Mouse (Mus musculus) frontal cortex, postnatal 36 days (tissue): ENCODE data around the gene Smim22.

ENCODE experiments used
- DNase-seq, 2 experiments: peaks; one replicate each; pipeline ENCODE4 v3.0.0; 2022; ENCODE audit warnings: low spot score in 2 of 2

The Smim22 gene

DNA sequence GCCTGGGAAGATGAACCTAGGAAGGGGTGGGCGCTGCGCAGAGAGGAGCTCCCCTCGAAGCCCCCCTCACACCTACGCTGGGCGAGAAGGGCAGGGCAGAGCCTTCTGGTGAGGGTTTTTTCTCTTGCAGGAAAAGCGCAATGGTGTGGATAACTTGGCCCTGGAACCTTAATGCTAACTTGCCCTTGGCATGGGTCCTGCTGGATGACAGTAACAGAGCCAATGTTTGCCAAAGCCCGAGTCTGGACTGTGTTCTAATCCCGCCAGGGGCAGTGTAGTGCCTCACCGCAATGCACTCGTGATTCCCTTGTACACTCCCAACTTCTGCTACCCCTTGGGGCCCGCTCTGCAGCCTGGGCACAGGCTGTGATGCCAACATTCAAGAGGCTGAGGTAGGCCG is 988 bp downstream of the Smim22 start:
- DNase-seq, result no peak

GRCm38 (mm10) chr16:5010371-5010935 is 3.4 kb downstream of the Smim22 start:
- DNase-seq, result no peak

DNA sequence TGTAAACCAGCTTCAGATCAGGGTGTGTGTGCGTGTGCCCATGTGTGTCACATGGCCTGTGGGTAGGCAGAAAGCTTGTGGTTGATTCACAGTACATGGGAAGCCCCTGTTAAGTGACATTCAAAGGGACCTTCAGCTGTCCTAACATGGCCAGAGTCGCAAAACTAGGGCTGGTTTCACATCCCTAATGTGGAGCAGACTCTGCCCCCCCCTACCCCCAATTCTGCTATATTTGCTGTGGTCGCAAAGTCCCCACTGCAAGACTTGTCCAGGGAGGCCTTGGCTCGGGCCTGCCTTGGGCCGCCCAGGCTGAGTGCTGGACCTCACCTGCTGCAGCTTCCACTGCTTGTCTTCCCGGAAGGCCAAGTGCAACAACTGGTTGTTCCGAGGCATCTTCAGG is 4.2 kb downstream of the Smim22 start:
- no peak for DNase-seq

DNA sequence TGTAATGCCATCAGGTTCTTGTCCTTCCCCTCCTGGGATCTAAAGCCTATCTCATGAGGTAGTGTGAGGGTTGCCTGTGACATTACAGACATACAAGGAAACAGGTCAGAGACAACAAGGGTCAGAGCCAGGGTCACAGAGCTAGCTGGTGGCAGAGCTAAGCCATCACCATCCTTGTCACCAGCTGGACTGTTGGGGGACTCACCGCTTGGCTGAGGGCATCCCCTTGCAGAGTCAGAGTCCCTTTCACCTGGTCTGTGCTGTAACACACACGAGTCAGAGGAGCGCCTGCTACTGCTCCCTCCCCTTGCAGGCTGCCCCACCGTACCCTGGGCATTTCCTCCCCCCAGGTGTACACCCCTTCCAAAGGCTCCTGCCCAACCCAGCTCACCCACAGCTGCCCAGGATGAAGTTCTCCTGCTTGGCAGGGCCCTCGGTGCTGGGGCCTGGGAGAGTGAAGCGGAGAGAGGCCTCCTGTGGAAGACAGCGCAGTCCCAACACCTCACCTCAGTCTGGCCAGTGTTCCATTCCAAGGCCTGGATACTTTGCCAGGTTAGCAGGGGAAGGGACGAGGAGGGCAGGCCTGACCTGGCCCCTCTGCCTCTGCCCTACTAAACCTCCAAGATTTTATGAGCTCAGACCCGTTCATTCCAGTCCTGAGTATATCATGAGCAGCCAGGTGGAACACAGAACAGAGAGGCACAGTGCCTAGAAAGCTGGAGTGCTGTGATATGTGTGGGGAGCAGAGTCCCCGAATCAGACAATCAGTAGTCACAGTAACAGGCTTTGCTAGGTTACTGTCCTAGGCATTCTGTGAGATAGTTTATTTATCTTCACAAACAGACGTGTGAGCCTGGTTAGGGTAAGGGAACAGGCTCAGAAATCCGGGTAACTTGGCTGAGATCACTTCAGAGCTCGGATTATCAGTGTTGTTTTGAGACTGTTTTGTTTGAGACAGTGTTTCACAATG is 5.2 kb downstream of the Smim22 start:
- peak in 1 of 2 experiments; percentile 28 for DNase-seq

DNA sequence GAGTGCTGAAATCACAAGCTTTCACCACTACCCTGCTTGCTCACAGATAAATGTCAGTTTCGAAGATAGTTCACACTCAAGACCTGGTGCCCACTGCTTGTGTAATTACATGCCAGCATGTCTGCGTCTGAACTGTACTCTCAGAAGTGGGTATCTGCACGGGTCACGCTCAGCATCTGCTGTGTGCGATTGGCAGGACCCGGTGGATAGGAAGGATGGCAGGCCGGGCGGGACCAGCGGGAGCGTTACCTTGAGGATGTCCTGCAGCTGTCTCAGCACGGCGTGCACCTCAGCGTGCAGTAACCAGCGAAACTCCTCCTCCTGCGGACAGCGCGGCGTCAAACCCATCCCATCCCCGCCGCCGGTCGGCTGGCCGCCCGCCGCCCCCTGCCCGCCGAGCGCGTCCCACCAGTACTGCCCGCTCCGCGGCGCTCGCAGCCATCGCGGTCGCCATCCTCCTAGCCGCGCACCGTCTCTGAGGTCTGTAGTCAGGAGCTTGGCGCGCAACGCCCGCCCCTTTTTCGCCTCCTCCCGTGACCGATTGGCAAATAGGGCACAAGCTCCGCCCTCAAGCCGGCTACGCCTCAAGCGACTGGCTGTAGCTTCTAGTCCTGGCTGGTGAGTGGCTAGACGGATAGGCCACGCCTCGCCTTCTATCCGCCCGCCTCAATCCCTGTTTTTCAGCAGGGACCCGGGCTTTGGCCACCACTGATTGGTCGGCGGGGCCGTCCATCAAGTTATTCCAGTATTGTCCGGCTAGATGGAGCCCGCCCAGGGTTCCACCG is 6.2 kb downstream of the Smim22 start, which contains the start of gene Rogdi:
Rogdi (minus strand) TSS at position 500 of the 785 bp plus-strand sequence.
- DNase-seq, result peak; percentile 98 to 99

DNA sequence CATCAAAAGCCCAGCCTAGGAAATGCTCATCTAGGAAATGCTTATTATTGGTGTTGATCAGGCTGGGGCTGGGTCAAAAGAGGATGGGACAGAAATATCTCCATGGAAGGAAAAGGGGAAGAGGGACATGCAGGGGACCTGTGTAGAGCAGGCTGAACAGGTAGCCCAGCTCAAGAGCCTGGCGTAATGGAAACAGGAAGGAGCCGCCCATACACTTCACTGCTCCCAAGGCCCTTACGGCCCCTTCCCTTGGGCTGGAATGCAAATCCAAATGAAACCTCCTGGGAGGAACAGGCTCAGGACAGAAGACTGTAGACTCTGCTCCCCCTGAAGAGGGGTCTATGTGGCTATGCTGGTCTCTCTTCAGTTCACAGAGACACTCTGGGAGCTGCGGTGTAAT is 7.5 kb downstream of the Smim22 start:
- DNase-seq, result no peak

DNA sequence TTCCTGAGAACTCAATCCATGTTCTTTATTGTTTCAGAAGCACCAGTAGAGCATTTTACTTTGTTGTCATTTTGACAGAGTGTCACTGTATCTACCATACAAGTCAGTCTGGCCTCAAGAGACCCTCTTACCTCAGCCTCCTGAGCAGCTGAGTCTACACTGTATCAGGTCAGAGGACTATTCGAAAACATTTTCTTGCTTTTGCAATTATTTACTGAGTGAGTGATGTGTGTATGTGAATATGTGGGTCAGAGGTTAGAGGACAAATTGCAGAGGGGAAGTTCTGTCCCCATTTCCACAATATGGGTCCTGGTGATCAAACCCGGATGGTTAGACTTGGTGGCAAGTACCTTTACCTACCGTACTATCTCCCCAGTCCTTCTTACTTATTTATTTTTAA is 16.9 kb downstream of the Smim22 start:
- no peak for DNase-seq

DNA sequence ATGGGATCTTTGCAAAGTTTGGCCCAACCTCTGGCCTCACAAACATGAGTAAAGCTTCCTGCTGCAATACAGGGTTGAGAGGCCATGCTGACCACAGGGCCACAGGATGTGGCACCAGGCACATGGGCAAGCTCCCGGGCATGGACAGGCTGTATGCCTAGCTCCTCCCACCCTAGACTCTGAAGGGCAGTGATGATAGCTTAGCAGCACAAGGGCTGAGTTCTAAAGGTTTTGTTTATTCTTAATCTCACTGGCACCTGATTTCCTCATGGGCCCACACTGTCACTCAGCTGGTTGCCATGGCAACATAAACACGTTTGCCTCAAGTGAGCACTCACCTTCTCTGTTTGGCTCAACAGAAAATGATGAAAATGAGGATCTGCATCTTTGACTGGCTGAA is 22.8 kb downstream of the Smim22 start:
- DNase-seq, result no peak

- no peak for DNase-seq
Observed at GRCm38 (mm10) chr16:5035591-5035990, 28.5 kb downstream of the Smim22 start.

DNA sequence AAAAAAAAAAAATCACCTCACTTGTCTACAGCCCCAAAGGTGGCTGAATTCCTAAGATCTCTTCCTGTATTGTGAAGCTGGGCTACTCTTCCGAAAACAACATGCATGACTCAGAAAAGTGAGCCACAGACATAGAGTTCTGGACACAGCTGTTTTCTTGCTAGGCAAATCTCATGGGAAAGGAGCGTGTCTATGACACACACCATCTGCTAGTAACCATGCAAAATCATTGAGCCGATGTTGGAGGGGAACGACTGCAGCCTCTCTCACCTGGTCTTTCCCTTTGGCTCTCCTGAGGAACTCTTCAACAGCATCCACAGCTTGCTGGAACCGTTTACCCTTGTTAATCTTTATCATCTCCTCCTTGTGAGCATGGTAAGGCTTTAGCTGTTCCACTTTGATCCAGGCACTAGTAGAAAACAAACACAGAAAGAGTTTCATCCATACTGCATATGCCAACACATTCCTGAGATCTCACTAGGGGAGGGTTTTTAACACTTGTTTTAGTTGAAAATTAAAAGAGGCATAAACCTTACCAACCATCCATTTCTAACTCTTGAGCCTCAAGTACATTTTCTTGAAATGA is 29.7 kb downstream of the Smim22 start:
- DNase-seq, result no peak

GRCm38 (mm10) chr16:5045322-5045721 is 38.2 kb downstream of the Smim22 start:
- DNase-seq, result no peak

- peak in 1 of 2 experiments; percentile 14 for DNase-seq
Observed at GRCm38 (mm10) chr16:5049182-5049773, 42.2 kb downstream of the Smim22 start.

DNA sequence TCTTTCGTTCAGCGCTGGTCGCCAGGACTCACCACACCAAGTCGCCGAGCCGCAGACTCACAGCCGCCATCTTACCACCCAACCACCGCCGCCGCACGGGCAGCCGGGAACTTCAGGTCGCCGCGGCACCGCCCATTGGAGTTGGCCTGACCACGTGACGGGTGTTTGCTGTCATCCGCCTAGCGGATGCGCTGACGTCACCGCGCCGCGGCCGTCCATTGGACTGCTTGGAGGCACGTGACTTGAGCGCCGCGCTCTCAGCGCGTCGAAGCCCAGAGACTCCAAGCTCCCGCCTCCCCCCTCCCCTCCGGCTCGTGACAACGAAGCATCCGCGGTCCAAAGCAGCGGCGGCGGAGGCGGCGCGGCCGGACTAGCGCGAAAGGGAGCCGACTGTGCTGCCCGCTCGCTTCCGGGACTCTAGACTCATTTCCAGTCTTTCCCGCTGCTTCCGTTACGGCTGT is 42.7 kb downstream of the Smim22 start, which contains the start of the genes Glyr1 and Ubn1:
Glyr1 (minus strand) TSS at position 90 of the 461 bp plus-strand sequence.
Ubn1 (plus strand) TSS at position 284 of the 461 bp plus-strand sequence.
- DNase-seq, result peak; percentile 98 to 100

GRCm38 (mm10) chr16:5050251-5051110 is 43.4 kb downstream of the Smim22 start:
- DNase-seq, result peak; percentile 77
